Mouse (Mus musculus) cerebellum, adult 11-12 months (tissue): ENCODE measurements at regions not wholly inside any gene's neighbourhood (a gene's known extent, or its start where the extent isn't known, plus 50 kb on each side); places are given as distances from the start of the nearest gene placed in this dataset.

Experiments
- DNase-seq: peaks from one replicate; pipeline ENCODE4 v3.0.0; 2022

DNA sequence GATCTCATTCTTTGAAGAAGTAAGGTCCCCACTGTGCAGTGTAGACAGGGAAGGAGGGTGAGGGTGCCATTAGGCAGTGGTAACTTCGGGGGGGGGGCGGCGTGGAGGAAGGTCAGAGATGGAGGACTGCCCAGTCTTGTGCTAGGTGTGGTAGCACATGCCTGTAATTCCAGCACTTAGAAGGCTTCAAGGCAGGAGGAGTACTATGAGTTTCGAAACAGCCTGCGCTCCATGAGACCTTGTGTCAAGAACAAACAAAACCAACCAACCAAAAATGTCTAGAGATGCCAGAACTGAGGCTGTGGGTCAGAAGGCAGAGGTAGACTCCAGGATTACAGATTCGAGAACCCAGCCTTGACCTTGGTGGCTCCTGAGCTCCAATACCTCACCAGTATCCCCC is 130.8 kb downstream of the Pja1 start:
- DNase-seq: no peak

DNA sequence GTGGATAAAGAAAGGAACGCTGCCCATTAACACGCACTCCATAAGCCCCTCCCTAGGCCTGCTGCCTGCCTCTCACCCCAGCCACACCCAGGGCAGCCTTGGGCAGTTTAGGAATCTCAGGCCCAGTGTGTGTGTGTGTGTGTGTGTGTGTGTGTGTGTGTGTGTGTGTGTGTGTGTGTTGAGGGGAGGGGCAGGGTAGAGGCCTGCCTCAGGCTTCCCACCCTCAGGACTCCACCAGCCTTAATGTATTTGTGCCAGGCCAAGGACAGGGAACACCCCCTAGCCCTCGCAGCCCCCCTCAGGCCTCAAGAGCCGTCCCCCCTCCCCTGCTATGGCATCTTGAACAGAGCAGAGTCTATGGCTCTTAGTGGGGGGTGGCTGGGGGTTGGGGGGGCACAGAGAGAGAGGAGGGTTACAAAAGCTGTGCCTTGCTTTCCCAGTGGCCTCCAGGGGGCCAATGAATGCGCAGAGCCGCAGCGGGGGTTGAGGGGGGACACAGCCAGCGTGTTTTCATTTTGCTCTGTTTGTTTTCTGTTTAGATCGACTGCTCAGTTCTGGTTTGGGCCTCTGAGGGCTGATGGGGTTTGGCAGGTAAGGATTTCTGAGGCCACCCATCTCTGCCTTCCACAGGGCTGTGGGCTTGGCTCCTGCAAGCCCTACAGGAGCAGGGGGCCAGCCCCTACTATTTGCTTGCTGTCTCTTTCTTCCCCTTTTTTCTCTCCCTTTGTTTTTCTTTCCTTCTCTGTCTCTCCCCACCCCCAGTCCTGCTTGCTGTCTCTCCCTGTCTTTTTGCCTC is 131.8 kb downstream of the Pja1 start:
- DNase-seq: no peak

DNA sequence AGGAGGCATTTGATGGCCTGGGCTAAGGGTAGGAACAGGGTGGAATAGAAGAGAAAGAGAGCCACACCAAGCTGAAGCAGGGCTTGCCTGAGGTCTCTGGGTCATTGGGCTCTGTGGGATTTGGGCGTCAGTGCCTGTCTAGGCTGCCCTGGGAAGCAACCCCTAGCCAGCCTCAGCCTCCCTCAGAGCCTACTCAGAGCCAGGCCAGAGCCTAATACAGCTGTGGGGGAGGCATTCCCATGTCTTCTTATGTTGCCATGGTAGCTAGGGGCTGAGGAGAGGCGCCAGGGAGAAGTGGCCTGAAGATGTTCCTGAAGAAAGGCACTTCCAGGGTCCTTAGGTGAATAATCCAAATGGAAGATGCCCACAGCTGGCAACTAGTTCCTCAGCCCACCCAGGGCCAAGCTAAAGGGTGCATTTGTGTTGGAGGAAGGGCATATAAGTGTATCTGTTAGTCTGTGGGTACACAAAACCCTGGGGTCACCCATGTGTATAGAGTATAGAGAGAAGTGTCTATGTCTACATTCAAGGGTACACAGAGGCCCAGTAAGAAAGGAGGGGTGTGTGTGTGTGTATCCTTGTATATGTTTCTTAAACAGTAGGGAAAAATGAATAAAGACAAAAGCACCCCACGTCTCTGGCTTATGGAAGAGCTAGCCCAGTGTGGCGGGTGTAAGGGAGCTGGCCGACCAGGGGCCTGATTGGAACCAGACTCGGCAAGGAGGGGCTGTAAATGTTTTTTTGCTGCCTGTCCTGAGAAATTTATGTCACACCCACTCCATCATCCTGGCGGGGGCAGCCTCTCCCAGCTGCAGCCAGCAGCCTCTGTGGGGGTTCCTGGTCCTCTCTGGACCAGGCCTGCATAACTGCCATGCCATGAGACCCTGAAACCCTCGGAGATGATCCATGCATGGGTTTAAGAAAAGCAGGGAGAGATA is 134.2 kb downstream of the Pja1 start:
- no peak for DNase-seq

DNA sequence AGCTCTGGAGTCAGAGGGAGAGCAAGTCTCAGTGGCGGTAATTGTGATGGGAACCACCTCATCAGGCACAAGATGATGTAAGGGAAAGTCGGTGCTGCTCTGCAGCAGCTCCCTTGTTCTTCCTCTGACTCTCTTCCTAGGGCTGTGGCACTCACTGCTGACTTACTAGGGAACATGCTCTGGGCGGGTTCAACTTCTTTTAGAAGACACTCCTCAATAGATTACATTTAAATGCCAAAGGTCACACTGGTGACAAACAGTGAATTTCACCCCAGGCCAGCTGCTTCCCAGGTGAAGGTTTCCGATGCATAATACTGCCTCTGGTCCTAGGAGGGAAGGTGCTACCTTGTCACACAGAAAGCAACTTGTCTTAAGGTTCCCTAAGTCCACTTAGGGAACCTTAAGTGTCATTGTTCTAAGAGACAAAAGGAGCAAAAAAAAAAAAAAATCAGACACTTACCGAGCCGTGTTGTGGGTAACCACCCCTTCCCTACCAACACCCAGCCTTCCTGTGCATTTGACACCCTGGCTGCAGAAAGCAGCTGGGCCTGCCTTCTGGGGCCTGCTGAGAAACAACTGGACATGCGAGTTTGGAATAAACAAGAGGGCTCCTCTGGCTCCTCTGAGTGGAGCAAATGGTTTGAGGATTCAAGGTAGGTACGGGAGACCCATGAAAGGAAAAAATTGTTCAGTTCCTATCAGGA is 135.0 kb downstream of the Pja1 start:
- DNase-seq: no peak

DNA sequence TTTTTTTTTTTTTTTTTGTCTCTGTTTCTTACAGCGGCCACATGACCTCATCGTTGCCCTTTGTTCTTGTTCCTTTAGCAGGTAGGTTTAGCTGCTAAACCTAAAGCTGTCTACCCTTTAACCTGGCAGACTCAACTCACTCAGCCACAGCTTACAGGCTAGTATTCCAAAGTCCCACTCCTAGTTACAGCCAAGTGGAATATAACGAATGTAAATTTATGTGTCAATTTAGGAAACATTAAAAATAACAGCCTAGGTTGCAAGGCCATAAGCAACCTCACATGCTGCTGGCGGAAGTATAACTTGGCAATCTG is 138.7 kb downstream of the Pja1 start:
- no peak for DNase-seq

DNA sequence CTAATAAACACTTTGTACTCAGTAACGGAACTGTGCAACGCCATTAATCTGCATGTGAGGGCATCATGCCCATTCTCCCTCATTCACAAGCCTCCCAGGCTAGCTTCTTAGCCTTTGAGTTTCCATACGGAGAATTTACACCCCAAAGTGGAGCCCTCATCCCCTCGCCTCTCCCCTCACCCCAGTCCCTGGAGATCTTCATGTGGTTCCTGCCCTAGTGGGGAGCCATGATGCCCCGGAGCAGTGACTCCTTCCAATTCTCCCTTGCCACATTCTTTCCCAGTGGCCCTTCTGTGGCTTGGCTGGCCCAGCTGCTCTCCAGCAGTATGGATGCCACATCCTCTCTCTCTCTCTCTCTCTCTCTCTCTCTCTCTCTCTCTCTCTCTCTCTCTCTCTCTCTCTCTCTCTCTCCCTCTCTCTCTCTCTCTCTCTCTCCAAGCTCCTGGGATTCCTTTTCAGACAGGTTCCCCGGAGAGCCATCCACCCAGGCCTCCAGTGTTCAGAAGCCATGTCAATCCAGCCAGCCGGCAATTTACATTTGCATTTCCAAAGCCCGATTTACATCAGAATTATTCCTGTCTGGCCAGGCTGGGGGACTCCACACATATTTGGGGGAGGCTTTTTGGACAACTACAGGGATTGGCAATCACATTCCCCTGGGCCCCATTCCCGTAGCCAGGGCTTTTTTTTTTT is 139.2 kb downstream of the Pja1 start:
- DNase-seq: no peak

DNA sequence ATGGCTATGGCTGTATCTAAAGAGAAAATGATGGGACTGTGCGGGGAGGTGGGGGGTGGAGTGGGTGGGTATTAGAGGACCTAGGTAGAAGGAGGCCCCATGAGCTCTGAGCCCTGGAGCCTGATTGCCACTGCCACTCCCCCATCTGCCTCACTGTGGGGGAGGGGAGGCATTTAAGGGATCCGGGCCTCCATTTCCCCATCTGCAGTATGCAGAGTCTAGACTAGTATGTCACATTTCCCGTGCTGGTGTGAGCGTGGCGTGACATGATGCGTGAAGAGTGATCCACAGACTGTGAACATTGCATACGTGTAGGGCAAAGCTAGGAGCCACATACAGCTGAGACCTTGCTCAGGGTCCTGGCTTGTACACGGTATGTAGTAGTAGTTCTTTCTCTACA is 140.7 kb downstream of the Pja1 start:
- no peak for DNase-seq

DNA sequence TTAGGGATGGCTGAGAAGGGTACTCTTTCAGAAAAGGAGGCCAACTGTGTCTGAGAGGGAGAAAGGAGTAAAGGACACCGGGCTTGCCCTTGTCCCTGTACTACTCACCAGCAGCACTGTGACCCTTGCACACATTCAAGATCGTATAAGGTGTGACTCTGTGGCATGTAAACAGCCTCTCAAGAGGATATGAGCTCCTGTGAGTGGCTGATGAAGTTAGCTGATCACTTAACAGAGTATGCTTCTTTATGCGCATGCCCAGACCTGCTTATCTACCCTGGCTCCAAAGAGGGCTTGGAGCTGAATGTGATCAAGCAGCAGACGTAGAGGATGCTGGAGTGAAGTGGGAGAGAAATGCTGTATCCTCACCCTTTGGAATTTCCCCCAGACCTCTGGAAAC is 142.5 kb downstream of the Pja1 start:
- DNase-seq: no peak

DNA sequence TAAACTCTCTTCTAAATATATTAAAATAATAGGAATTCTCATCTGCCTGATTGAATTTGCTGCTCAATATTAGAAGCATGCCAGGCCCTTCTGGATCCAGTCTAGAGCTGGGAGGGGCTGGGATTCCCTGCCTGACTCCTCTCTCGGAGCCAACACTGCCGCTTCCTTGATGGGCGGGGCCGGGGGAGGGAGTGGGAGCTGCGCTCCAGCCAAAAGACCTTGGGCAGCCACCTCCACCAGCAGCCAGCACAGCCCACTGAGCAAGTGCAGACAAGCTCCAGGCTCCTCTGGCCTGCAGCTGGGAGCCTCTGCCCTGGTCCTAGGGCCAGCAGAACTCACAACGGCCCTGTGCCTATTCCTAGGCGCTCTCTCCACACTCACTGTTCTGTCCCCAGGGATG is 144.9 kb downstream of the Pja1 start:
- no peak for DNase-seq

DNA sequence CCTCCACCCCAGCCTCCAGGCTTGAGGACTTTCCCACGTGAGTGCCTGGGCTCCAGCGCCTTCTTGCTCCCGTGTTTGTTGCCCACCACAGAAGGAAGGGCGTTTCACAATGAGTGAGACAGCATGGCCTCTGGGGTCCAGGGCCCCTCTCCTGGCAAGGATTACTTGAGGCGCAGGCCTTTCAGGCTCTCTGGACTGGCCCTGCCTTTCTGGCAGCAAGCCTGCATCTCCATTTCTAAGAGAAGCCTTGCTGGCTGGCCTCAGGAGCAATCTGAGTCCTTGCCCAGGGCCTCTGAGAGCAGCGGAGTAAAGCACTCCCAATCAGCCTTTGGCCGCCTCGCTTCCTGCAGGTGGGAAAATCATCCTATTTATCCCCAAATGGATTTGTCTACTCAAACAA is 145.6 kb downstream of the Pja1 start:
- no peak for DNase-seq

DNA sequence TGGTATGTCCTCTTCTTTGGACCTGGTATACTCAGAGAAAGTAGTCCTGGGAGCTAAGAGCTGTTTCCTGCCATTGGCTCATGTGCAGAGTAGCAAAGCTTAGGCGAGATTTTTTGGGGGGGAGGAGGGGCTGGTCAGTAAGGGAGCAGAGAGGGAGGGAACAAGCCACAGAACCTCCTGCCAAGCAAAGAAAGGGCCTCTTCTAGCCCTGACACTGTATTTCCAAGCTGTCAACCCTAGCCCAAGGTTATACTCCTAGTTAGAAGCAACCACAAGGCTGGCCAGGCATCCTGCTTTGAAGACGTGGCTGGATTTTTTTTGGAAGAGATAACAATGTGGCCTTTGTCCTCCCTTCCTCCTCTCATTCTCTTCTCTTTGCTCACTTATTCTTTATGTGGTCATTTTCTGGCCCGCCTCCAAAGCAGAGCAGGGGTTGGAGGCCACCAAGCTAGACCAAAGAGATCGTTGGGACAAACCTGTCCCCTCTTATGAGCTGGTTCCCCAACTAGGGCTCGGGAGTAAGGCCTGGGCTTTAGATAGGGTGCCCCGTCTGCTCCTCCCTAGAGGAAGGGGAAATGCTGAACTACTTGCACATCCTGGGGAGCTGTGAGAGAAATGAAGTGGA is 146.4 kb downstream of the Pja1 start:
- no peak for DNase-seq

DNA sequence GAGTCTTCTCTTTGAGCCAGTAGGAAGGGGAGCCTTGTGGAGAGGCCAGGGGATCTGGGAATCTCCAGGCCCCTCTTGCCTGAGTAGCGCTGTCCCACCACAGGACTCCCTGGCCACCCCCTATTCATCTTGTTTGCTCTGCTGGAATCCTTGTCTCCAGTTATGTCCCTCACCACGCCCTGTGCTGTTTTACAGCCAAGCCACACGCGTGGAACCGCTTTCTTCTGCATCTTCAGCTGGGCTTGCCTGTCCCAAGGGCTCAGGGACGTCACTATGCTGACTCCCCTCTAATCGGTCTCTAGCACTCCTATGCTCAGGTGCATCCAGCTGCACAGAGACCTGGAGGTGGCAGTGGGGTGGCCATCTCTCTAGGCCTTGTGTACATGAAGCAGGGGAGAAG is 151.3 kb downstream of the Pja1 start:
- DNase-seq: no peak

DNA sequence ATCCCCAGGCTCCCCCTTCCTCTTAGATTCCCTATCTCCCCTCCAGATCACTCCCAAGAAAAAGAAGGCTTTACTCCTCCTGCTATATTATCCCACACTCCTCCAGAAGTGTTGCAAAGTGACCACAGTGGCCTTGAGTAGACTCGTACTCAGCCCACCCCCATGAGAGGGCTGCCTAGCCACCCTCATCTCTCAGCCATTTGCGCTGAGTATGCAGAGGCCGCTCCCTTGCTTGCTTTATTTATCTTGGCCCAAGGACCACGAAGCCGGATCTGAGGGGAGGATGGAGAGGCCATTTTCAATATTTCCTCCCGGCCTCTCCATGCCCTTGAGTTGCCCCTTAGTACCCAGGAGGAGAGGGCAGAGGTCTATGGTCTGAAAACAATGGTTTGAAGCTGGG is 151.9 kb downstream of the Pja1 start:
- no peak for DNase-seq

DNA sequence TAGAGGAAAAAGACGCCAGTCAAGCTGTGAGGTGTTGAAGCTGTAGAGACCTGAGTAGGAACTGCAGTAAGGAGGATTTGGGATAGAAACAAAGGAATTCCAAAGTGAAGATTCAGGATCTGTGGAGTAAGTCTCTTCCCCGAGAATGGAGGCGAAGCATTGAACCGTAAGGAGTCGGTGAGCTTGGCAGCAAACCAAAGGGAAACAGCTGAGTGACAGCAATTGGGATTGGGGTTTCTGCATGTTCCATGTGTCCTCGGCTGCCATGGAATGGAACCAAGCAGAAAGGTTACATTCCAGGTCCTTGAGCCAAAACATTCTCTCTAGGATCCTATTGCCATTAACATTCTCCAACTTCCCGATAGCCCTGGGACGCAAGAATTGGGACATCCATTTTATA is 152.9 kb downstream of the Pja1 start:
- no peak for DNase-seq

DNA sequence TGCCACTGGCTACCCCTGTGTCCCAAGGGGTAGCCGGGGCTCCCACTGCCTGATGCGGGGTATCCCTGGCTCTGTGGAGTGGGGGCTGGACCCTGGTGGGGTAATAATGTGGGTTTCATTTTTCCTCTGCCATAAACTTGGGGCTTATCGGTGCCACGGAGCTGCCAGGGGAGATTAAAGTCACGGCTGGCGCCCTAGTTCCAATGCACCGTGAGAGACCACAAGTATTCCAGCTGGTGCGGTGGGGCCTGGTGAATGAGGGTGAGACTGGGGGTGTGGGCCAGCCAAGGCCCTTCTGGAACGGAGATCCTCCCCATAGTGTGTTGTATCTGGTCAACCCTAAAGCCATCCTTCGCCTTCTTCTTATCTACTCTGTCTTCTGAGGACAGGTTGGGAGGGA is 153.3 kb downstream of the Pja1 start:
- DNase-seq: no peak

DNA sequence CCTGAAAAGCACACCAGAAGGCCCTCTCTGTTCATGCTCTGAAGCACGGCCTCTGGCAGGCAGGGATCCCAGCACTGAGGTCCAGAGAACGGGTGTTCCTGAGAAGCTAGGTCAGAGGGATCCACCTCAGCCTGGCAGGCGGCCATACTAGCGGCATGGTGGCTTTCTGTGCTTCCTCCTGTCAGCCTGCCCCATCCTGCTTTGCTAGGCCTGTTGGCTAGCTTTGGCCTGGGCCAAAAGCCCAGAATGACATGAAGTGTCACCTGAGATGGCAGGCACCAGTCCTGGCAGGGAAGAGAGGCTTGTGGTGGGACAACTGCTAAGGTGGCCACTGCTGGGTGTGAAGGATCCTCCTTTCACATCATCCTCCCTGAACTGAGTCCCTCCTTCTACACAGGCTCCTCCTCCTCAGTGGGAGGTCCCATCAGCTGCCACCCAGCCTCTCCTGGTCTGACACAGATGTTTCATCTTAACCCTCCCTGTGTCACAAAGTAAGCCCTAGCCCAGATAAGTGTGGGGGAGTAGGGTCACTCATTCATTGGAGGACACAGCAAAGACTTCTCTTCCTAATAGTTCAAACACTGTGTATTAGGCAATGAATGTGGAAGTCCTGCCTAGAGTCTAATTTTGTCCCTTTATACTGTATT is 154.5 kb downstream of the Pja1 start:
- DNase-seq: peak; percentile 92

DNA sequence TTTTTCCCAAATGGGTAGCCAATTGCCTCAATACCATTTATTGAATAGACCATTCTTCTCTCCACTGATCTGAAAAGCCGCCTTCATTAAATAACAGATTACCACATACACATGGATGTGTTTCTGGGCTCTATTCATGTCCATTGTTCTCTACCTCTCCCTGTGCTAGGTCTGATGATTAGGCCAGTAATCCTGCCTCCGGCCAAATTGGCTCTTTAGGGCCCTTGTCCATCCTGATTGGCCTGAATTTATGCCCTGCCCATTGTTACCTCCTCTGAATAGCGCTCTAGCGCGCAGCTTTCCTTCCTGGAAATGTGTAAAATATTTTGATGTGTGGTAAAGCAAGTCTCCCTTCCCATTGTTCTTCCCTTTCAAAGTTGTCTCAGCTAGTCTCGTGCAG is 163.2 kb downstream of the Efnb1 start:
- no peak for DNase-seq

DNA sequence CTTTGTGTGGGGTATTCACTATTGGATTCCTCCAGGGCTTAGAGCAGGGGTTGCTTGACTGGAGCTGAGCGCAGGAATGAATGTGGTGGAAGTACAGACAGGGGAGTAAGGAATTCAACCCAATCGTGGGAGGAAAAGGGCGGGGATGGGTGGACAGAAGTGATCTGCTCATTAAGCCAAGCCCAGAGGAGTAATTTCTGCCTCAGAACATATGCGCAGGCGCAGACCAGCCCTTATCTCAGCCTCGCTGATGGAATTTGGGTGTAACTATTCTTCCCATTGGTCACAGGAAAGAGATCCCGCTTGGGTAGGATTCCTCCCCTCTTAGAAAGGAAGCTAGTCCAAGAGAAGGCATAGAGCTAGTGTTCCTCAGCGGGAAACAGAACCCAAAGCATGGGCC is 158.8 kb downstream of the Efnb1 start:
- DNase-seq: no peak

DNA sequence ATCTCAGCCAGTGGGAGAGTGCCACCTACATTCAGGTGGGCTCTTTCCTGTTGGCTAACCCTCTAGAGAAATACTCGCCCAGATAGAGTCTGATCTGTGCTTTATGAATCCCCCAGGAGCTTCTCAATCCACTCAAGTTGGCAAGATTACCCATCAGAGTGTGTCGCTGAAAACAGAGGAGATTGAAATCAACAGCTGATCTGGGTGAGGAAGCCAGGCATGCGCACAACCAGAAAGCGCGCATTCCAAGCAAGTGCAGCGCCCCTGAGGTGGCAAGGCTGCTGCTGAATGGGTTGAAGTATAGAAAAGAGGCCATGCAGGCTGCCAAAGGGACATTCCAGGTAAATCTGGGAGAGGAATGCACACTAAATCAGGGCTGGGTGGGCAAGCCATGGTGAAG is 158.0 kb downstream of the Efnb1 start:
- DNase-seq: no peak

DNA sequence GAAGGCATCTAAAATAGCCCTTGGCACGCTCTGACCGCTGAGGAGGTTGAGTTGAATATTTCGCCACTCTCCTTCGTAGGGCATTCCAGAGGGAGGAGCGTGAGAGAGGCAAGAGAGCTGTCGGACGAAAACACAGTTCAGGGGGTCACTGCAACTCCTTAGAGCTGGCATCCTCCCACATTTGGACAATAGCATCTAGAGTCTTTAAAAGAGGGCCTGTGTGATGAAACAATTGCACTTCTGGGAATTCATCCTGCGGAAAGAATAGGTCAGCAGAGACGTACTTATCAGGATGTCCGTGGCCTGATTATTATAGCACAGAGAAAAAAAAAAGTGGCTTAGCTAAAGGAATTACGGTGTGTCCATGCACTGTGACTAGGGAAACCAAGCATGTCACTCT is 156.8 kb downstream of the Efnb1 start:
- no peak for DNase-seq

DNA sequence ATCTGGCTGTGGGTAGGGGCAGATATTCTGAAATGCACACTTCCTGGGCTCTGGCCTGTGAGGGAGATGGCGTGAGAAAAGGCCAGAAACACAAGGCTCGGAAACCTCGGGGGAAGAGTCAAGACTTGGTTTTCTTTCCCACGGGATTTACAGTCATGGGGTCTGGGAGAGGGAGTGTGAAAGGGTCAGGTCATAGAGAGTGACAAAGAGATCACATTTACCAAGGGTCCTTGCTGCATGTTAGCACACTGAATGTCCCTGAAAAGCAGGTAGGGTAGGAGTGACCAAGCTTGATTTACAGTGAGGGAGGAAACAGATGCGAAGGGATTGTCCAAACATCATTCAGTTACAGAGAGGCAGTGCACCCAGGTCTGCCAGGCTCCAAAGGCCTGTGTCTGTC is 156.0 kb downstream of the Efnb1 start:
- no peak for DNase-seq

DNA sequence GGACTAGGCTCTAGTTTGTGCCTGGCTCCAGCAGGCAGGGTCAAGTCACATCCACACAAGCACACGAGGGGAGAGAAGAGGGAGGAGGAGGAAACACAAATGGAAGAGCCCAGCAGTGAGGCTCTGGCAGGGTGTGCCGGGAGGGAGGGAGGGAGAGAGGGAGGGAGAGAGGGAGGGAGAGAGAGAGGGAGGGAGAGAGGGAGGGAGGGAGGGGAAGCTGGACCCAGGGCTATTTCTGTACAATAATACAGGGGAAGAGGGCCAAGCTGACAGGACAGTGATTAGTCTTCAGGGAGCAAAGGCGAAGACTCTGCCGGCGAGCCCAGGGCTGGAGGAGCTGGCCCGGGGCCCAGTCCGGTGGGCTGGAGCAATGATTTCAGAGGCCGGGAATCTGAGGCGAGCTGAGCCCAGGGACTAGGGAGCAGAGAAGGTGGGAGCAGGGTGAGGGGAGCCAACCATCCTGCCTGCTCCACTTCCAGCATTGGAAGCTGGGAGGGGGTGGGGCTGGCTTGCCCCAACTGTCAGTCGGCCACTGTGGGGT is 155.6 kb downstream of the Efnb1 start:
- no peak for DNase-seq
